Mouse (Mus musculus): ENCODE data around the gene Olfr145. TPM values are rescaled to one million over a fixed set of nuclear protein-coding genes. Genes with fewer than 3 reads are reported as not detected.

The Olfr145 gene
- not detected for total RNA-seq (2021)

- no peak for DNase-seq (ENCODE audit: low spot score)
- intact Hi-C loops (cut with DNase I): no loop called here
Observed at GRCm38 (mm10) chr9:37896661-37897060, at the start of gene Olfr145. Gene Olfr145, plus strand, starts transcription at chr9:37896724.

GRCm38 (mm10) chr9:37849267-37849666 is 47.3 kb upstream of the Olfr145 start:
- no peak for DNase-seq (ENCODE audit: low spot score)
- intact Hi-C loops (cut with DNase I): no loop called here

GRCm38 (mm10) chr9:37853969-37854368 is 42.6 kb upstream of the Olfr145 start, which contains the start of gene Olfr877:
Gene Olfr877, plus strand, starts transcription at chr9:37854269.
- intact Hi-C loops (cut with DNase I): no loop called here
- DNase-seq (ENCODE audit: low spot score): no peak

- no peak for DNase-seq (ENCODE audit: low spot score)
- intact Hi-C loops (cut with DNase I): no loop called here
Observed at GRCm38 (mm10) chr9:37863325-37863724, 33.2 kb upstream of the Olfr145 start.

- DNase-seq (ENCODE audit: low spot score): no peak
- intact Hi-C loops (cut with DNase I): no loop called here
Observed at GRCm38 (mm10) chr9:37870246-37870645, 26.3 kb upstream of the Olfr145 start.

GRCm38 (mm10) chr9:37871097-37871496 is 25.4 kb upstream of the Olfr145 start:
- no peak for DNase-seq (ENCODE audit: low spot score)
- intact Hi-C loops (cut with DNase I): no loop called here

- no peak for DNase-seq (ENCODE audit: low spot score)
- intact Hi-C loops (cut with DNase I): no loop called here
Observed at GRCm38 (mm10) chr9:37871536-37871935, 25.0 kb upstream of the Olfr145 start.

GRCm38 (mm10) chr9:37890960-37891359 is 5.6 kb upstream of the Olfr145 start:
- intact Hi-C loops (cut with DNase I): no loop called here

GRCm38 (mm10) chr9:37905555-37905954 is 9.0 kb downstream of the Olfr145 start:
- DNase-seq (ENCODE audit: low spot score): no peak
- intact Hi-C loops (cut with DNase I): no loop called here

More at GRCm38 (mm10) chr9:37890960-37891359, 5.6 kb upstream of the Olfr145 start:
- no peak for DNase-seq (ENCODE audit: low spot score)

- DNase-seq (ENCODE audit: low spot score): no peak
- intact Hi-C loops (cut with DNase I): no loop called here
Observed at GRCm38 (mm10) chr9:37917540-37917939, 21.0 kb downstream of the Olfr145 start, which contains the start of gene Olfr878. Gene Olfr878, plus strand, starts transcription at chr9:37917840.

GRCm38 (mm10) chr9:37918018-37918417 is 21.5 kb downstream of the Olfr145 start:
- intact Hi-C loops (cut with DNase I): no loop called here
- DNase-seq (ENCODE audit: low spot score): no peak

GRCm38 (mm10) chr9:37924194-37924593 is 27.7 kb downstream of the Olfr145 start:
- DNase-seq (ENCODE audit: low spot score): no peak
- intact Hi-C loops (cut with DNase I): no loop called here

GRCm38 (mm10) chr9:37925445-37925844 is 28.9 kb downstream of the Olfr145 start:
- intact Hi-C loops (cut with DNase I): no loop called here

GRCm38 (mm10) chr9:37926019-37927013 is 29.8 kb downstream of the Olfr145 start:
- intact Hi-C loops (cut with DNase I): no loop called here
- DNase-seq (ENCODE audit: low spot score): no peak

More at GRCm38 (mm10) chr9:37925445-37925844, 28.9 kb downstream of the Olfr145 start:
- no peak for DNase-seq (ENCODE audit: low spot score)

GRCm38 (mm10) chr9:37932519-37932918 is 36.0 kb downstream of the Olfr145 start:
- DNase-seq (ENCODE audit: low spot score): no peak
- intact Hi-C loops (cut with DNase I): loop anchor here (1.0 to 5.0 kb wide), 2 partner anchors 242 to 500 kb away; partner anchors contain the start of gene Robo3

- intact Hi-C loops (cut with DNase I): loop anchor here (5.0 kb wide), 1 partner anchor 502 kb away; the partner anchor contains the start of gene Robo3
- DNase-seq (ENCODE audit: low spot score): no peak
Observed at GRCm38 (mm10) chr9:37934146-37934545, 37.6 kb downstream of the Olfr145 start.

- intact Hi-C loops (cut with DNase I): no loop called here
- no peak for DNase-seq (ENCODE audit: low spot score)
Observed at GRCm38 (mm10) chr9:37941167-37941566, 44.6 kb downstream of the Olfr145 start.
